Mouse (Mus musculus) adrenal gland, adult 18-20 months (tissue): ENCODE results near the gene Srd5a2. TPM values are rescaled to one million over a fixed set of nuclear protein-coding genes. Genes with fewer than 3 reads are reported as not detected.
"Not testable (repeated sequence)": the region's sequence is repeated elsewhere in the genome, so short reads cannot be mapped to it uniquely, and the experiment has no call there.

ENCODE experiments used
- DNase-seq, 2 experiments: peaks; one replicate each; pipeline ENCODE4 v3.0.0; 2021 to 2022; ENCODE audit warnings: low spot score in 2 of 2
- long read RNA-seq, 2 experiments: library from polyadenylated mRNA; stranded (forward); transcript quantifications; one replicate each; pipeline ENCODE4 v2.0.0; 2021
- total RNA-seq, 2 experiments: library from RNA; stranded (reverse); gene quantifications; 1 replicate in 1 of 2; 2 replicates in 1 of 2; pipeline ENCODE4 v1.2.3; 2021

The Srd5a2 gene
- 1,000 to 10,000 TPM in 1 of 2 experiments, 100 to 1,000 TPM in 1; 233 to 1,450 TPM for total RNA-seq
- long read RNA-seq, experiment 1, transcript Srd5a2-201 (5 exons, 1,605 nt), result major isoform, 592 of 1,551 reads
- long read RNA-seq, experiment 1, partial matches to known transcripts, result 63 of 1,551 reads
- long read RNA-seq, experiment 1, other reads (novel, unspliced or antisense), result 896 of 1,551 reads
- long read RNA-seq, experiment 2, transcript Srd5a2-201 (5 exons, 1,605 nt), result major isoform, 19 of 115 reads
- long read RNA-seq, experiment 2, partial matches to known transcripts, result 8 of 115 reads
- long read RNA-seq, experiment 2, other reads (novel, unspliced or antisense), result 88 of 115 reads

- DNase-seq, result peak; percentile 26 to 68
Measured at GRCm38 (mm10) chr17:74047210-74048082, at the start of gene Srd5a2. TSS of gene Srd5a2 (minus strand) at chr17:74047916.

GRCm38 (mm10) chr17:74088886-74089678 is 41.4 kb upstream of the Srd5a2 start:
- peak; percentile 50 to 57 for DNase-seq

- peak; percentile 34 to 63 for DNase-seq
Measured at GRCm38 (mm10) chr17:74088016-74088415, 40.3 kb upstream of the Srd5a2 start.

GRCm38 (mm10) chr17:74083370-74083769 is 35.7 kb upstream of the Srd5a2 start:
- DNase-seq, result no peak

GRCm38 (mm10) chr17:74080076-74080615 is 32.4 kb upstream of the Srd5a2 start:
- DNase-seq, result no peak

GRCm38 (mm10) chr17:74078776-74079495 is 31.2 kb upstream of the Srd5a2 start:
- DNase-seq, result no peak

GRCm38 (mm10) chr17:74073067-74073466 is 25.4 kb upstream of the Srd5a2 start:
- not testable (repeated sequence) for DNase-seq

- DNase-seq, result not testable (repeated sequence)
Measured at GRCm38 (mm10) chr17:74062763-74063162, 15.0 kb upstream of the Srd5a2 start.

GRCm38 (mm10) chr17:74048229-74048816 is 607 bp upstream of the Srd5a2 start:
- no peak for DNase-seq

GRCm38 (mm10) chr17:74043754-74044153 is 4.0 kb downstream of the Srd5a2 start:
- no peak for DNase-seq

- peak; percentile 80 to 87 for DNase-seq
Measured at GRCm38 (mm10) chr17:74020526-74021203, 27.1 kb downstream of the Srd5a2 start.

- DNase-seq, result no peak
Measured at GRCm38 (mm10) chr17:74018281-74018680, 29.4 kb downstream of the Srd5a2 start.

- no peak for DNase-seq
Measured at GRCm38 (mm10) chr17:74017649-74018048, 30.1 kb downstream of the Srd5a2 start.

GRCm38 (mm10) chr17:74015128-74015527 is 32.6 kb downstream of the Srd5a2 start:
- no peak for DNase-seq

- DNase-seq, result no peak
Measured at GRCm38 (mm10) chr17:74008680-74009079, 39.0 kb downstream of the Srd5a2 start.

- peak in 1 of 2 experiments; percentile 7 for DNase-seq
Measured at GRCm38 (mm10) chr17:74007001-74007400, 40.7 kb downstream of the Srd5a2 start.

- DNase-seq, result no peak
Measured at GRCm38 (mm10) chr17:74002396-74002795, 45.3 kb downstream of the Srd5a2 start.

- DNase-seq, result no peak
Measured at GRCm38 (mm10) chr17:73995907-73996645, 51.6 kb downstream of the Srd5a2 start.

- no peak for DNase-seq
Measured at GRCm38 (mm10) chr17:73991264-73991663, 56.5 kb downstream of the Srd5a2 start.
